Mouse (Mus musculus): Measurements from ENCODE around the gene Foxp1.
A peak's percentile ranks its signal among the peaks of the same experiment; 100 is the strongest.

Gene Foxp1

GRCm38 (mm10) chr6:99271741-99272140 is 250.8 kb downstream of the Foxp1 start:
- no peak for DNase-seq (ENCODE audit: low read depth, low spot score)
- no peaks in the 10 kb centered on the region for H3K36me3 ChIP-seq (ENCODE audit: control insufficient read depth, insufficient read depth, low read length, poor library complexity, severe bottlenecking)
- H3K27me3 ChIP-seq (ENCODE audit: control insufficient read depth, insufficient read depth, low read length, poor library complexity, severe bottlenecking) = no peaks in the 10 kb centered on the region

GRCm38 (mm10) chr6:99269921-99270320 is 252.6 kb downstream of the Foxp1 start:
- no peaks in the 10 kb centered on the region for H3K27me3 ChIP-seq (ENCODE audit: control insufficient read depth, insufficient read depth, low read length, poor library complexity, severe bottlenecking)
- peak; percentile 63 for DNase-seq (ENCODE audit: low read depth, low spot score)
- no peaks in the 10 kb centered on the region for H3K36me3 ChIP-seq (ENCODE audit: control insufficient read depth, insufficient read depth, low read length, poor library complexity, severe bottlenecking)

GRCm38 (mm10) chr6:99268171-99269061 is 254.1 kb downstream of the Foxp1 start:
- DNase-seq (ENCODE audit: low read depth, low spot score) = no peak
- Histone ChIP-seq H3K36me3 (ENCODE audit: control insufficient read depth, insufficient read depth, low read length, poor library complexity, severe bottlenecking) (no peaks in the 10 kb centered on the region), H3K27me3 (ENCODE audit: control insufficient read depth, insufficient read depth, low read length, poor library complexity, severe bottlenecking) (no peaks in the 10 kb centered on the region)

- Histone ChIP-seq H3K27me3 (ENCODE audit: control insufficient read depth, insufficient read depth, low read length, poor library complexity, severe bottlenecking) (no peaks in the 10 kb centered on the region), H3K36me3 (ENCODE audit: control insufficient read depth, insufficient read depth, low read length, poor library complexity, severe bottlenecking) (no peaks in the 10 kb centered on the region)
- peak; percentile 70 for DNase-seq (ENCODE audit: low read depth, low spot score)
These were observed 256.4 kb downstream of the Foxp1 start for GRCm38 (mm10) chr6:99265945-99266656.

- no peaks in the 10 kb centered on the region; the same call in 1 of the 2 replicates for H3K36me3 ChIP-seq (ENCODE audit: control insufficient read depth, insufficient read depth, low read length, poor library complexity, severe bottlenecking)
- H3K27me3 ChIP-seq (ENCODE audit: control insufficient read depth, insufficient read depth, low read length, poor library complexity, severe bottlenecking) = no peaks in the 10 kb centered on the region
- no peak for DNase-seq (ENCODE audit: low read depth, low spot score)
These were observed 257.3 kb downstream of the Foxp1 start for GRCm38 (mm10) chr6:99265173-99265572.

GRCm38 (mm10) chr6:99264192-99265093 is 258.1 kb downstream of the Foxp1 start:
- Histone ChIP-seq H3K36me3 (ENCODE audit: control insufficient read depth, insufficient read depth, low read length, poor library complexity, severe bottlenecking) (peaks cover 5% of the 10 kb centered on the region), H3K27me3 (ENCODE audit: control insufficient read depth, insufficient read depth, low read length, poor library complexity, severe bottlenecking) (no peaks in the 10 kb centered on the region)
- peak; percentile 44 for DNase-seq (ENCODE audit: low read depth, low spot score)

- H3K36me3 ChIP-seq (ENCODE audit: control insufficient read depth, insufficient read depth, low read length, poor library complexity, severe bottlenecking) = peaks cover 7% of the 10 kb centered on the region
- DNase-seq (ENCODE audit: low read depth, low spot score) = no peak
- H3K27me3 ChIP-seq (ENCODE audit: control insufficient read depth, insufficient read depth, low read length, poor library complexity, severe bottlenecking) = no peaks in the 10 kb centered on the region
These were observed 258.7 kb downstream of the Foxp1 start for GRCm38 (mm10) chr6:99263886-99264185.

GRCm38 (mm10) chr6:99263061-99263885 is 259.2 kb downstream of the Foxp1 start:
- DNase-seq (ENCODE audit: low read depth, low spot score) = peak; percentile 75
- H3K27me3 ChIP-seq (ENCODE audit: control insufficient read depth, insufficient read depth, low read length, poor library complexity, severe bottlenecking) = no peaks in the 10 kb centered on the region
- peaks cover 9% of the 10 kb centered on the region for H3K36me3 ChIP-seq (ENCODE audit: control insufficient read depth, insufficient read depth, low read length, poor library complexity, severe bottlenecking)

- peaks cover 9% of the 10 kb centered on the region for H3K36me3 ChIP-seq (ENCODE audit: control insufficient read depth, insufficient read depth, low read length, poor library complexity, severe bottlenecking)
- no peaks in the 10 kb centered on the region for H3K27me3 ChIP-seq (ENCODE audit: control insufficient read depth, insufficient read depth, low read length, poor library complexity, severe bottlenecking)
- no peak for DNase-seq (ENCODE audit: low read depth, low spot score)
These were observed 260.8 kb downstream of the Foxp1 start for GRCm38 (mm10) chr6:99261737-99262130.

GRCm38 (mm10) chr6:99260941-99261736 is 261.4 kb downstream of the Foxp1 start:
- peaks cover 11% of the 10 kb centered on the region for H3K36me3 ChIP-seq (ENCODE audit: control insufficient read depth, insufficient read depth, low read length, poor library complexity, severe bottlenecking)
- no peaks in the 10 kb centered on the region for H3K27me3 ChIP-seq (ENCODE audit: control insufficient read depth, insufficient read depth, low read length, poor library complexity, severe bottlenecking)
- DNase-seq (ENCODE audit: low read depth, low spot score) = peak; percentile 82

GRCm38 (mm10) chr6:99258346-99258745 is 264.2 kb downstream of the Foxp1 start:
- DNase-seq (ENCODE audit: low read depth, low spot score) = peak; percentile 58
- H3K36me3 ChIP-seq (ENCODE audit: control insufficient read depth, insufficient read depth, low read length, poor library complexity, severe bottlenecking) = peaks cover 14% of the 10 kb centered on the region
- no peaks in the 10 kb centered on the region for H3K27me3 ChIP-seq (ENCODE audit: control insufficient read depth, insufficient read depth, low read length, poor library complexity, severe bottlenecking)

- peak; percentile 50 for DNase-seq (ENCODE audit: low read depth, low spot score)
- Histone ChIP-seq H3K36me3 (ENCODE audit: control insufficient read depth, insufficient read depth, low read length, poor library complexity, severe bottlenecking) (peaks cover 14% of the 10 kb centered on the region), H3K27me3 (ENCODE audit: control insufficient read depth, insufficient read depth, low read length, poor library complexity, severe bottlenecking) (no peaks in the 10 kb centered on the region)
These were observed 264.8 kb downstream of the Foxp1 start for GRCm38 (mm10) chr6:99257676-99258075.

GRCm38 (mm10) chr6:99253331-99253730 is 269.2 kb downstream of the Foxp1 start:
- no peaks in the 10 kb centered on the region for H3K27me3 ChIP-seq (ENCODE audit: control insufficient read depth, insufficient read depth, low read length, poor library complexity, severe bottlenecking)
- H3K36me3 ChIP-seq (ENCODE audit: control insufficient read depth, insufficient read depth, low read length, poor library complexity, severe bottlenecking) = peaks cover 6% of the 10 kb centered on the region
- no peak for DNase-seq (ENCODE audit: low read depth, low spot score)

Data from splenic B cell, adult 2 months (primary cell).